Mouse (Mus musculus): Measurements from ENCODE around the gene Olfr412.

Olfr412 gene

GRCm38 (mm10) chr11:74413449-74413972, 51.6 kb downstream of the Olfr412 start:
- no peak for DNase-seq (ENCODE audit: extremely low read depth, low read depth)

GRCm38 (mm10) chr11:74414112-74414511, 52.2 kb downstream of the Olfr412 start:
- DNase-seq (ENCODE audit: extremely low read depth, low read depth), result no peak

GRCm38 (mm10) chr11:74415736-74416135, 53.9 kb downstream of the Olfr412 start:
- DNase-seq (ENCODE audit: extremely low read depth, low read depth), result no peak

Measured in MEL-GATA-1-ER (cell line).